Mouse (Mus musculus) frontal cortex, adult (tissue): Measurements from ENCODE around the gene Cilp.

Experiments used
- ATAC-seq: cut with Nextera tagmentation; 2 replicates; pipeline ENCODE4 v1.9.2; 2017; ENCODE audit warnings: mild to moderate bottlenecking, moderate library complexity, mixed read lengths; ENCODE audit not compliant: low TSS enrichment

The Cilp gene

DNA sequence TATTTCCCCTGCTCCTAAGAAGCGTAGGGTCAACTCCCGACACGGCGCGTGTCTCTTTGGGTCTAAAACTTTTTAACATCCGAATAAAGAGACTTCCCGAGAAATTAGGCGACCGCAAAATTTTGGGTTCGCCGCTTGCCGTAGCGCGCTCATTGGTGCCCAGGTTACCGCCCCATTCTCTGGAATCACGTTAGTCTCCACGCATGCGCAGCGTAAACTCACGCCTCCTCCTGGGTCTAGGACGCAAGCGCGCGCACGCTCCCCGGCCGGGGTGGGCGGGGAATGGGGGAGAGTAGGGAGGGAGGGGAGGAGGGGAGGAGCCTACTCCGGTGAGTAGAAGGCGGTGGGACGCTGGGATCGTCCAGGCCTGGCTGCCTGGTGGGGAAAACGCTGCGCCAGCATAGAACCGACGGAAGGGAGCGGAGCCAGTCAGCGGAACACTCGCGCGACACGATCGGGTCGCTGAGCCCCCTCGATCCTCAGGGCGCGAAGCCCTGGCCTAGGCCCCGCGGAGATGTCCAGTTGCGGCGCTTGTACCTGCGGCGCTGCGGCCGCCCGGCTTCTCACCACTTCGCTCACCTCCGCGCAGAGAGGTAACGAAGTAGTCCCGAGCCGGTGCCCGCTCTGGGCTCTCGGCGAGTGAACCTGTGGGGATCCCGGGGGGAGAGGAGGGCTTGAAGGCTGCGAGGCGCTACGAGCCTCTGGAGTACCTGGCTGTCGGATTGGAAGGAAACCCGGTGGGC lies 29.2 kb downstream of the Cilp start, which contains the start of gene Clpx:
Gene Clpx (plus strand): TSS at position 288 of the 743 bp plus-strand sequence.
- ATAC-seq, result peak; percentile 95

- ATAC-seq, result 0 out of 2 replicates have a peak, but pooled peaks have one; percentile 20
Measured at GRCm38 (mm10) chr9:65294716-65295378, 29.9 kb downstream of the Cilp start.

GRCm38 (mm10) chr9:65297056-65297455 lies 32.1 kb downstream of the Cilp start:
- ATAC-seq, result no peak

- ATAC-seq, result no peak
Measured at GRCm38 (mm10) chr9:65298761-65299160, 33.8 kb downstream of the Cilp start.

DNA sequence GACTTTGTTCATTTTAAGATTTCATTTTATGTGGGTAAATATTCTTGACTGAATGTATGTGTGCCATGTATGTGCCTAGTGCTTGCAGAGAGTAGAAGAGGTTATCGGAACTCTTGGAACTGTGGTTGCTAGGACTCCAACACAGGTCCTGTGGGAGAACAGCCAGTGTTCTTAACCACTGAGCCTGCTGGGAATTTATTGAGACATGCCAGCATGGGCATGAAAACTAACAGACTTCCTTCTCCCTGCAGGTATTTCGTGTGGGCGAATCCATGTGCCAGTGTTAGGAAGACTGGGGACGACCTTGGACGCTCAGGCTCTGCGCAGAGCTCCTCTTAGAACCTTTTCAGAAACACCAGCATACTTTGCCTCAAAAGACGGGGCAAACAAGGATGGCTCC lies 34.7 kb downstream of the Cilp start:
- ATAC-seq, result no peak

GRCm38 (mm10) chr9:65302327-65302983 lies 37.5 kb downstream of the Cilp start:
- ATAC-seq, result no peak

GRCm38 (mm10) chr9:65303586-65303985 lies 38.6 kb downstream of the Cilp start:
- no peak for ATAC-seq

DNA sequence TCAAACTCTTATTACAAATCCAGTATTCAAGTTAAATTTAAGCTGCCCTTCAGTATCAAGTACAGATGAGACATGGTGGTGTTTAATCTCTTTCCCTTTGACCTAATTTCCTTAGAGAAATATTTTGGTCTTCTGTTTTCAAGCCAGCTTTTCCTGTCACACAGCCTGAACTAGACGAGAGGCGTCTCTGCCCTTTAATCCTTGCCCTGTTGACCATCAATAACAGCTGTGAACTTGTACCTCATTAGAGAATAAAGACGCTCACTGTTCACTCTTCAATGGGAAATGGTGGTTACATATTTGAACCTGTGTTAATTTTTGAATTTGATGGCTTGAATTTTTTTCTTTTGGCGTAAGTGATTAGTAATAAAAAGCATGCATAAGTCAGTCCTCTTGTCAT lies 39.3 kb downstream of the Cilp start:
- no peak for ATAC-seq

GRCm38 (mm10) chr9:65306672-65307071 lies 41.7 kb downstream of the Cilp start:
- ATAC-seq, result no peak

- no peak for ATAC-seq
Measured at GRCm38 (mm10) chr9:65308011-65308410, 43.0 kb downstream of the Cilp start.

DNA sequence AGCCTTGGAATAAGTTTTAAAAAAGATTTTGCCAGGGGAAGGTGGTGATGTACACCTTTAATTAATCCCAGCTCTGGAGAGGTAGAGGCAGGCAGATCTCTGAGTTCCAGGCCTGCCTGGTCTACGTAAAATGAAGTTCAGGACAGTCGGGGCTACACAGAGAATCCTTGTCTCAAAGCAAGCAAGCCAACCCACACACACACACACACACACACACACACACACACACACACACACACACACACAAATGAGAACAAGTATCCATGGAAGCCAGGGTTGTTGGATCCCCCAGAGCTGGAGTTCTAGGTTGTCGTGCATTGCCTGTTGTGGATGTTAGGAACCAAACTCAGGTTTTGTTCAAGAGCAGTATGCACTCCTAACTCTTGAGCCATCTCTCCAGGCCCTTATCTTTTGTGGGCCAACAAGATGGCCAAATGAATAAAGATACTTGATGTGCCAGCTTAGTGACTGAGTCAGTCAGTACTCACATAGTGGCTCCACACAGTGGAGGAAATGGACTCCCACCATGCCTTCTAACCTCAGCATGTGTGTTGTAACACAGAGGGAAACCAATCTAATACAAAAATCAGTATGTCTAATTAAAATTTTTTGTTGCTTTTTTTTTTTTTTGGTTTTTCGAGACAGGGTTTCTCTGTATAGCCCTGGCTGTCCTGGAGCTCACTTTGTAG lies 47.8 kb downstream of the Cilp start:
- ATAC-seq, result no peak

- no peak for ATAC-seq
Measured at GRCm38 (mm10) chr9:65313846-65314245, 48.9 kb downstream of the Cilp start.

DNA sequence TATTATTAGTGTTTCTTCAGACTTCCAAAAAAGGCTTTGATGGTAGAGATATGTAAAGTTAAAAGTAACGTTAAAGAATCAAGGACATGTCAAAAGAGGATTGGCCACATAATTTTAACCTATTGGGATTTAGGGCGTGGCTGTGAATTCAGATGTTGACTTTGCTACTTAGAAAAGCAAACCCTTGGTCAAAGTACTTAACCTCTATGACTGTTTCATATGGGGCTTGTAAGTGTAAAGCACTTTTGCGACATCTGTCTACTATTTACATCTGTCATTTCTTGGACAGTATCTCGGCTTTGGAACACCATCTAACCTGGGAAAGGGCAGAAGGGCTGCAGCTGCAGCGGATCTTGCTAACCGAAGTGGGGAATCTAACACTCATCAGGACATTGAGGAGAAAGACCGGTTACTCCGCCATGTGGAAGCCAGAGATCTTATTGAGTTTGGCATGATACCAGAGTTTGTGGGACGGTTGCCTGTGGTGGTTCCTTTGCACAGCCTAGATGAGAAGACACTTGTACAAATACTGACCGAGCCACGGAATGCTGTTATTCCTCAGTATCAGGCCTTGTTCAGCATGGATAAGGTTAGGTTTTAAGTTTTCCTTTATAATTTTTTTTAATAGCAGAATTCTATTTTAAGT lies 57.4 kb downstream of the Cilp start:
- no peak for ATAC-seq

DNA sequence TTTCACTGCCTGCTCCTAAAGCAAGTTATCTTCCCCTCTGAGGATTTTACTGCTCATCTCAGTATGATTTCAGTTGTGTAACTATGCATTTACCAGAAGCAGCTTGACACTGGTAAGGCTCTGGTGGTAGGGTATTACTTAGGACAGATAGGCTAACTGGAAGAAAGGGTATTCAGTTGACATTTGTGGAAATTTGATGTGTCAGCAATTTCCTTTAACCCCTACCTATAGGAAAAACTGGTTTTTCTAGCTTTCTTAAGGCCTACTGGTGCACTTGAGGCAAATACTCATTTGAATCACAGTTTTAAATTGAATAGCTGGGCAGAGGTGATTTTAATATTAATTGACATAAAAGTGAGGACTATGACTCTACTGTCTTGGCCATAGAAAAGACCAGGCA lies 61.0 kb downstream of the Cilp start:
- ATAC-seq, result no peak

- ATAC-seq, result no peak
Measured at GRCm38 (mm10) chr9:65327371-65327770, 62.4 kb downstream of the Cilp start.
